Mouse (Mus musculus) macrophage (primary cell): ENCODE results near the gene Tbpl2. TPM values are rescaled to one million over a fixed set of nuclear protein-coding genes. Genes with fewer than 3 reads are reported as not detected.

Experiments used
- polyA plus RNA-seq: library from polyadenylated mRNA; stranded (reverse); fragments of 250-400 nt; gene quantifications from 3 replicates; pipeline ENCODE4 v1.2.4, GENCODE M21; 2018; ENCODE audit warnings: inconsistent platforms

Tbpl2 gene
- polyA plus RNA-seq, 1 experiment from 2014 or later: not detected

Other genes starting within 250 kb of the Tbpl2 start
- gene Hnmt, start 47.2 kb downstream of the Tbpl2 start, polyA plus RNA-seq: 22.4 to 33.9 TPM (median 27.2 TPM) in 3 replicates
- not detected in 3 replicates for gene Il1f8, start 56.6 kb upstream of the Tbpl2 start, polyA plus RNA-seq
- gene Il1f9, start 89.9 kb upstream of the Tbpl2 start, polyA plus RNA-seq: 0.20 to 0.42 TPM in 2 of 3 replicates, not detected in the other
- not detected in 3 replicates for gene Il1f6, start 118.8 kb upstream of the Tbpl2 start, polyA plus RNA-seq
- not detected in 3 replicates for gene Il1f5, start 180.4 kb upstream of the Tbpl2 start, polyA plus RNA-seq
- not detected in 3 replicates for gene Il1f10, start 194.6 kb upstream of the Tbpl2 start, polyA plus RNA-seq
- 61.2 to 130 TPM (median 113 TPM) in 3 replicates for gene Il1rn, start 240.3 kb upstream of the Tbpl2 start, polyA plus RNA-seq